Mouse (Mus musculus) bone marrow, adult 2 months (tissue): Measurements from ENCODE around the gene Cep104.

Source experiments
- CTCF ChIP-seq: fragments of 200-500 bp; IDR thresholded peaks from 2 replicates; pipeline ENCODE4 v1.5.1; 2011; ENCODE audit warnings: low read length, control low read depth; ENCODE audit not compliant: control insufficient read depth, insufficient read depth
- POLR2A ChIP-seq: fragments of 200-500 bp; IDR thresholded peaks from 2 replicates; pipeline ENCODE4 v1.6.1; 2011; ENCODE audit warnings: low read depth, mild to moderate bottlenecking, control low read depth, low read length, borderline replicate concordance; ENCODE audit not compliant: control insufficient read depth

GRCm38 (mm10) chr4:153980470-153980869, 5.5 kb downstream of the Cep104 start:
- no peak for TF ChIP-seq CTCF
- TF ChIP-seq POLR2A, result no peak
